Mouse (Mus musculus) erythroblast, embryonic 14.5 days (primary cell): ENCODE measurements around the gene Gm21680.
"Not testable (repeated sequence)": the region's sequence is repeated elsewhere in the genome, so short reads cannot be mapped to it uniquely, and the experiment has no call there.

Source experiments
- GATA1 ChIP-seq: IDR thresholded peaks from 2 replicates; pipeline ENCODE4 v1.6.1; 2012; ENCODE audit warnings: low read length, inconsistent platforms, mixed read lengths
- TAL1 ChIP-seq: IDR thresholded peaks from 3 replicates; pipeline ENCODE4 v1.6.1; 2012; ENCODE audit warnings: low read length, inconsistent platforms, mixed read lengths

GRCm38 (mm10) chr5:26006937-26007695, 34.7 kb upstream of the Gm21680 start:
- not testable (repeated sequence) for TF ChIP-seq GATA1, TAL1
